Mouse (Mus musculus) B cell, adult 2 months (primary cell): ENCODE data around the gene Olfr558.

ENCODE experiments used
- DNase-seq, 2 experiments: peaks; one replicate each; pipeline ENCODE4 v3.0.0; 2022

Gene Olfr558

DNA sequence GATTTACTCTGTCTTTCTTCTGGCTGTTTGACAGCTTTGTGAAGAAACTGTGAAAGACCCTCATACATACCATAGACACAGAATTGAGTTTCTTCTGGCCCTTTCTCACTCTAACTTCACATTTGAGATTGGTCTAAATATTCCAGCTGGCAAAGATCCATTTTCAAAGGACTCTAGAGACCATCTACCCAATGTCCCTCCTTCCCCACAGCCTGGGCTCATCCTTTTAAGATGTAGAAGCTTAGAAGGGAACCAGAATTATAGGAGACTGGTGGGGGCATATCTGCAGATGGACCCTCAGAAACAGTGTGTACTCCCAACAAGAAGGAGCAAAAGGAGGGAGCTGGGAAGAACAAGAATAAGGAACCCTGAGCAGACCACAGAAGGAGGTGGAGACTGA, at the start of gene Olfr558:
Gene Olfr558 (plus strand): TSS at position 301 of the 400 bp plus-strand sequence.
- no peak for DNase-seq

DNA sequence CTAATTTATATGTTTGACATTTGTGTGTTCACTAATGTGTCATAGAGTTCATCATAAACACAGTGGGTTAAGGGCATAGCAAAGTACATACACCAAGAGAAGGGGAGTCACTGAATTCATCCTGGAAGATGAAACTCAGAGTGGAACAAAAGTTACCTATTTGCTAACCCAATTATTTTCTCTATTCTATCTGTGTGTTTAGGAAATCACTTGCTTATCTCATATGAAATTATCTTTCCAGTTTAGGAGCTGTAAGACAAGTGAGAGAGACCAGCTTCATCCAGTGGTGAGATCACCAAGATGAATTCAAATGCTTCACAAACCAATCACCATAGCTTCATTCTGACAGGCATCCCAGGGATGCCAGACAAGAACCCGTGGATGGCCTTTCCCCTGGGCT, 43.5 kb upstream of the Olfr558 start, which contains the start of gene Olfr555:
Gene Olfr555 (plus strand): TSS at position 301 of the 400 bp plus-strand sequence.
- no peak for DNase-seq

DNA sequence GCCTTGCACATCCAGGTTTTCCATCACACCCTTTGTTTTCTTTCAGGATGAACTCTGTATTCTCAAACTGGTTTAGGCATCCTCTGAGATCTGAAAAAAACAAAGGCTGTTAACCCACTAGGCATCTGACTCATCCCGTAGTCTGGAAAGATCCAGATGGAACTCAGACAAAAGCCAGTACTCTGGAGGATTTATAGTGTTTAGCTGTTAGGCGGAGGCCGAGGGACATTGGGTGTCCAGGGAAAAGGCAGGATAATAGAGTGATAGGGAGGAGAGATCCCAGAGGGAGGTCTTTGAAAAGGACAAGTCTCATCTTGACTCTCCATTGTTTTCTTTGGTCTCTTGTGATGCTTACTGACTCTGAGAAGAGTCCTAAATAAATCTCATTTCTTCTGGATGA, 37.4 kb upstream of the Olfr558 start, which contains the start of gene Olfr556:
Gene Olfr556 (plus strand): TSS at position 301 of the 400 bp plus-strand sequence.
- DNase-seq = no peak

DNA sequence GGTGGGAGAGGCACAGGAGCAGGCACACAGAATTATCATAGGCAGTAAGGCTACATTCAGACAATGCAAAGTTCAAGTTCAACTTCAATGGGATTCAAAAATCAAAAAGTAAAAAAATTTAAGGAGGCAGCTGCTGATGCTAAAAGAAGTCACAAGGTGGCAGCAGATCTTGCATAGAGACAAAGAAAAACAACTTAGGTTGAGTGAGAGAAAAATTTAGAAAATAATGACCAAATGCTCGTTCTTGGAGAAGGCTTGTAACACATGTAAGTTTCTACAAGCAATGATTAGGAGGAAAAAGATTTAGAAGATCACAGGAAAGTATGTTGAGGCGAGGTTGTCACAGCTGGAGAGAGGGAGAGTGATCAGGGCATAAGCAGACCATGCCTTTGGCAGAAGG, 36.6 kb upstream of the Olfr558 start:
- no peak for DNase-seq

DNA sequence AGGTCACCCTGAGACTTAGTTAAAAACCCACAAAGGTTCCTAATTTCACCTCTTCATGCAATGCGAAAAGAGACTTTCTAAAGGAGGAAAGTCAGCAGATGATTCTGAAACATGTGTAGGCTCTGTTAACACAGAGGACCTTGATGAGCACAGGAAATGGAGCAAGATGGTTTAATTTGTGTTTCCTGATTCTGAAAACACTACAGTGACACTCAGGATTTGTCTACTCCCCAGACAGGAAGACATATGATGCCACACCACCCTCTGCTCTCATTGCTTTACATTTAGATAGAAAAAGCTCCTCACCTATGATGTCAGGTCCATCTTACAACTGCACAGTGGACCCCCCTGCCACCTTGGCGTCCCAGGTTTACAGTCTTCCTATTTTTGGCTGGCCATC, 25.8 kb upstream of the Olfr558 start:
- DNase-seq = no peak

DNA sequence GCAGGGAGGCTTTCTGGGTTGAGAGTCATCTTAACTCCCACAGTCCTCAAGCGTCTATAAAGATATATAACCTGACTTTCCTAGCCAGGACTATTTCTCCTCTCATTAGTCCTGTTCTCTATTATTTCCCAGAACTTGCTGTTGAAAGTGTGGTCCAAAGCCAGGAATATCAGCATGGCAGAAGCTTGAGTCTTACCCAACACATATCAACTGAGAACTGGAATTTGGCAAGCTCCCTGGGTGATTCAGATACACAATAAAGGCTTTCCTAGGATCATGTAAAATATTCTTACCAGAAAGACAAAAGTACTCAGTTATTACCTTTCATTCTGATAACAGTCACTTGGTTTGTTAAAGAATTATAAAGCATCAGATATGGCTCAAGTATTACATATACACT, 20.1 kb upstream of the Olfr558 start:
- no peak for DNase-seq

DNA sequence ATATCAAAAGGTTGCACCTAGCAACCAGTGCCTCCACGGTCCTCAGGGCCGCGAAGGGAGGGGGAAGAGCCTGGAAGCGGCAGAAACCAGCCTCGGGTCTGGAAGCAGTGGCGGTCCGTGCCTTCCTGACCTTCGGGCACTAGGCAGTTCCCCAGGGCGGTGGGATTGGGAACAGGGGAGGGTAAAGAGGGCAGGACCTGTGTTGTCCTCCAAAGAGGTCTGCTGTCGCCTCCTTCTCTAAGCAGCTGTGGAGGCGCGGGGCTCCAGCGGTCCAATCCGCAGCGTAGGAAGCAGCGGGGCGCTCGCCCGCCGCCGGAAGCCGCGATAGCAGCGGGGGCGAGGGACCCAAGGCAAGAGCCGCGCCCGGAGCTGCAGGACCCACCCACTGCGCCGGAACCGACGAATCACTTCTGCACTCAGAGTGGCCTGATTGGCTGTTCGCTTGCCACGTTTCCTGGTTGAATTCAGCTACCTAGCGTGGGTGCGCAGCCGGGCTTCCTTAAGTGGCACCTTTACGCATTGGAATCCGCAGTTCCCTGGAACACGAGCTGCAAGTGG, 15.0 kb upstream of the Olfr558 start, which contains the start of gene Trim68:
Gene Trim68 (minus strand): TSS at position 384 of the 558 bp plus-strand sequence.
- DNase-seq = peak; percentile 89

DNA sequence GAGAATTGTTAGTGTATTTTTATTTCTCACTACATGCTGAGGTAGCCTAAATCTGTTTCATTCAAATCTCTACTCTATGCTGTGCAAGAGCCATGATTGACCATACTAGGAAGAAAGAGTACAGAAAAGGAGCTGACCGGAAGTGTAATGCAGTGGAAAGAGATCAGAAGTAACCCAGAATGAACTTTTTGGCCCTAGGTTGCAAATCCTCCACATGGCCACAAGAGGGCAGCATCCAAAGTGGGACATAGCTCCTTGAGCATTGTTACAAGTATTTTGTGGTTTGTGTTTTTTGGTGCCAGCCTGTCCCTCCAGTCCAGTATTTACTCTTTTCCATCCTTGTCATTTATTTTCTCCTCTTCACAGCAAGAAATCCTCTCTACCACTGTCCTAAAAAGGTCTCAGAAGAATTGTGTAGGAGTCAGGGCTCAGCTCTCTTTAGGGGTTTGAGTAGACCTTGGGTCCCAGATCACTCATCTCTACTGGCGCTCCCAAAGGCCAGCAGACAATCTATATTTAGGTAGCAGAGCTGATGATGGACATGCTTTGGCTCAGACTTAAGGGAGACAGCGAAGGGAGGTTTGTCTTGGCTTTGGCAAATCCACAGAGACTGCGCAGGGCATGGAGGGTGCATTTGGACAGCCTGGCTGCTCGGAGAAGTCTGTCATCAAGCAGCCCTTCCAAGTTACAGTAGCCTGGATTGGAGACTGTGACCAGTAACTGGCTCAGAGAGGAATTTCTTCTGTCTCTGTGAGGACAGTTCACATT, 6.5 kb upstream of the Olfr558 start, which contains the start of gene Olfr557:
Gene Olfr557 (plus strand): TSS at position 553 of the 768 bp plus-strand sequence.
- DNase-seq = peak; percentile 60 to 67

DNA sequence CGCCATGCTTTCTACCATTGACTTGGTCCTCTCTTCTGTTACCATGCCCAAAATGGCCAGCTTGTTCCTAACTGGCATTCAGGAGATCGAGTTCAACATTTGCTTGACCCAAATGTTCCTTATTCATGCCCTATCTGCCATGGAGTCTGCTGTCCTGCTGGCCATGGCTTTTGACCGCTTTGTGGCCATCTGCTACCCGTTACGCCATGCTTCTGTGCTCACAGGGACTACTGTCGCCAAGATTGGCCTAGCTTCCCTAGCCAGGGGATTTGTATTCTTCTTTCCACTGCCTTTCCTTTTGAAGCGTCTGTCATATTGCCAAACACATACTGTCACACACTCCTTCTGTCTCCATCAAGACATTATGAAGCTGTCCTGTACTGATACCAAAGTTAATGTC, 3.6 kb upstream of the Olfr558 start:
- no peak for DNase-seq

DNA sequence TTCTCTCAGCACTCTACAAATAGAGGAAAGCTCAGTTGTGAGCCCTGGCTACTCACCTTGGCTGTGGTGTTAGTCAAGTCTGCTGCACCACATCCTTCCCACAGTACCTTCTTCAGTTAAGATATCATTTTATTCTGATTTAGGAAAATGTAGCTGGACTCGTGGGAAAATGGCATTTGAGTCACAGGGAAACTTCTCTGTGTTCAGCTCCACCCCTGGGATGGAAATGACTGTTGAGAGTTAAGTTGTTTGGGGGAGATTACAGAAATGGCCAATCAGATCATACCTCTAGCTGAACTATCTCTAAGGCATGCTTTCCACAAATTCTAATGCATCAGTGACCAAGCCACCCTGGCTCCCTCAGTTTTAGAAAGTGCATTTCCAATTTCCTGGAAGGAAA, 17.0 kb downstream of the Olfr558 start, which contains the start of gene Olfr33:
Gene Olfr33 (minus strand): TSS at position 101 of the 400 bp plus-strand sequence.
- no peak for DNase-seq

DNA sequence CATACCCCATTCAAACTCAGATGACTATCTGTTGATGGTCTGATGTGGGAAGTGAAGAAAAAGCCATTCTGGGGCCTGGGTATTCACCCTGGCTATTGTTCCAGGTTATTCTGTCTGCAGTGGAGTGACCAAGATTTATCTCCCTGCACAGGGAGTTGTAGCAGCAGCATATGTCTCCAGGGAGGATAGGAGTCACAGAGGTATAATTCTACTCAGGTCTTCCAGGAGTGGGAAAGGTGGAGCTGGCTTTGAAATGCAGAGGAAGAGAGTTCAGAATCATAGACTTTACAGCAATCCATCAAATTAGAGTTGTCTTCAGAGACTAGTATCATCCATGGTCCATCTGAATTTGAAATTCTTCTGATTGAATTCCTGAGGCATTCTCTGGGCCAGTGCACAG, 25.4 kb downstream of the Olfr558 start, which contains the start of gene Olfr559:
Gene Olfr559 (minus strand): TSS at position 101 of the 400 bp plus-strand sequence.
- no peak for DNase-seq

DNA sequence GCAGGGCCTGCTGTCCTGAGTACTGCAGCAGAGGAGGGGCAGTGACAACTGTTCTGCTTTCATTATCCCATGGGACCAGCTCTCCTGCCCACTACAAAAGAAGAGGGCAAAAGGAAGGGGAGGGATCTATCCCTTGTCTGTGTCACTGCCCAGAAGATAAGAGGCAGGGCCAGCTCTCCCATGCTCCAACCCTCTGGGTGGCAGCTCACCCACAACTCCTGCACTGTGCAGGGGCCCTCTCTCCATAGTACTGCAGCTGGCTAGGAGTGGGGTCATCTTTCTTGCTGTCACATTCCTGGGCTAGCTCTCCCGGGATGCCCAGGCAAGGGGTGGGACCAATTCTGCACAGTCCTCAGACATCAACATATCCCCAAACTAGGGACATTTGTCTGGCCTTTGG, 31.8 kb downstream of the Olfr558 start:
- no peak for DNase-seq

DNA sequence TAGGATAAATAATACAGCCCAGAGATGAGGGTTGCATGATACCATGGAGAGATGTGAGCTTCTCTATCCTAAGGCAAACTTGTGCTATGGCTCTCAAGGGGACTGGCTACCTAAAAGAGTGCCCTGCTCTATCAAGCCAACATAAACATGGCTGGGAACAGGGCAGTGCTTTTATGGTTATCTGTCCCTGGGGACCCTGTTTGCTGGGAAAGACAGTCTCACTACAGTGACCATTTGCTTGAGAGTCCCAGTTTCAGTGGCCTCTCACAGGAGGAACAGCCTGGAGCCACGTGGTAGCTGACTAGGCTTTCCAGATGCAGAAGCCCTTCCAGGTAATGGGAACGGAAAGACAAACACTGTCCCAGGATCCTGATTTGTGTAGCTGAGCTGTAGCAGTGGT, 35.7 kb downstream of the Olfr558 start:
- no peak for DNase-seq

DNA sequence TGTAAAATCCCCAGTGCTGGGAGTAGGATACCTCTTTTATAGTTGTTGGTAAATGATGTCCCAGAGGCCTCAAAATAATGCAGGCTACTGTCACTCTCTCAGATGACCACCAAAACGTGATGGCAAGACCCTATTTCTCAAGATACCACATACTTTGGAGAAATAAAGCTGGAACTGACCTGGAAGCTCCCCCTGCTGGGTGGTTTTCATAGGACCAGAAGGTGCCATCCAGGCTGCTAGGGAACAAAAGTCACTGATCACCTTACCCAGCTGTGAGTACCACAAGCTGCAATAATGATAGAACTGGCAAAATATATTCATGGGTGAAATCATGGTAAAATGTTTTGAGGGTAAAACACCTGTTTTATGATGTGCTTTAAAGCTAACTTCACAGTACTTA, 50.1 kb downstream of the Olfr558 start:
- DNase-seq = peak in 1 of 2 experiments; percentile 5

DNA sequence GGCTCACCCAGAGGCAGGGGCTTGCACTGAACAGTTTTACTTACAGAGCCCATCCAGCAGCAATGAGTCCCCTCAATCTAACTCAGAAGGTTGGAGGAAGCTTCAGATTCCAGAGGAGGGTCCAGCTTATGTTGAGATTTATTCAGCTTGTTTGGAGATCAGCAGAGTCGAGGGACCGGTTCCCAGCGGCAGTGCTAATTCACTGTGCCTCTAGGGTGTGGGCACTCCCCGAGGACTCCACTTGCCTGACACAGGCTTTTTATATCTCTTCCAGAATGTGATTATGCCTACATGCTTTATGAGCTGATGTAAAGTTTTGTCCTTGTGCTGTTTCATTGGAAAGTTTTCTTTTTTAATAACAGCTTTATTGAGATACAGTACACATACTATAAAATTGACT, 57.3 kb downstream of the Olfr558 start, which contains the start of the genes Olfr560 and Olfr78:
Gene Olfr560 (minus strand): TSS at position 101 of the 400 bp plus-strand sequence.
Gene Olfr78 (minus strand): TSS at position 206 of the 400 bp plus-strand sequence.
- DNase-seq = no peak
